Mouse (Mus musculus): ENCODE results near the gene AU040320. TPM values are rescaled to one million over a fixed set of nuclear protein-coding genes. Genes with fewer than 3 reads are reported as not detected.

The AU040320 gene
- polyA plus RNA-seq, 1 experiment from 2014 or later: 21.1 TPM

DNA sequence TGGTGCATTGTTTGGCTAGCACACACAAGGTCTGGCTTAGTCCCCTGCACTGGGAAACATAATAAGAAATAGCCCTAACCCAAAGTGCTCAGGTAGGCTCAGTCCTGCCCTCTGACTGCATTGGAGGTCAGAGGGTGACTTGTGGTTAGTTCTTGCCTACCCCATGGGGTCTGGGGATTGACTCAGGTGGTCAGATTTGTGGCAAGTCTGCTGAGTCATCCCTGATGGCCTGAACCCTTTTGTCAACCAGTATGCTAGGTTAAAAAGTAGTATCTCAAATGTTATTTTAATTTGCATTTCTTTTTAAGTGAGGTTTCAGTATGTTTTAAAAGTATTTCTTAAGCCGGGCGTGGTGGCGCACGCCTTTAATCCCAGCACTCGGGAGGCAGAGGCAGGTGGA, 77.8 kb downstream of the AU040320 start:
- H3K4me2 ChIP-seq (ENCODE audit: low read depth, low read length): no peak overlapping the region
- H3K27me3 ChIP-seq (ENCODE audit: control insufficient read depth, insufficient read depth, low read length): no peaks in the 10 kb centered on the region
- no peak overlapping the region for H3K9ac ChIP-seq (ENCODE audit: low read length)
- no peaks in the 10 kb centered on the region for H3K9me3 ChIP-seq (replicated peaks; ENCODE audit: control insufficient read depth, low read length)
- no peak for ATAC-seq (replicated peaks; ENCODE audit: extremely low read depth, insufficient read depth, low FRiP score)
- H3K36me3 ChIP-seq (ENCODE audit: control insufficient read depth, insufficient read depth): peaks cover 18% of the 10 kb centered on the region
- no peak overlapping the region for H3K4me3 ChIP-seq (ENCODE audit: low read length)
- WGBS: 96% methylated on average over 5 of the region's 5 CpGs
- H3K4me1 ChIP-seq (ENCODE audit: control insufficient read depth, insufficient read depth, low read length): peaks cover 8% of the 10 kb centered on the region
- H3K27ac ChIP-seq (ENCODE audit: low read length): no peak overlapping the region

DNA sequence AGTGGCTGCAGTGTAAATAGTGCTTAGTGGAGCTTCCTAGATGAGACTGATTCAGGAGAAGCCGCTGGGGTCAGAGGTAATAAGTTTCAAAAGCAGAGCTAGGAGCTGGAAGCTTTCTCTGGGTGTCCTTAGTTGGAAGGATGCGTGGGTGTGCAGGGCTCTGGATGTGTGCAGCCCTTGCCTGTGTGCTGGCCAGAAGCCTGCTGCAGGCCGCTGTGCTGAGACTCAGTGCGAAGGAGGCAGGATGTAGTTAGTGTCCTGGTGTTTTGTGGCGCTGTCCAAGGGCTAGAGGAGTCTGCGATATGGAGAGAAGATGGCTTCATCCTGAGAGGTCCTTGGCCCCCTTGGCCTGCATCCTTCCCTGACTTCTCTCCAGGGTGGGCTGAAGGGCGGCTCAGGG, 85.5 kb downstream of the AU040320 start:
- peaks cover 19% of the 10 kb centered on the region for H3K36me3 ChIP-seq (ENCODE audit: control insufficient read depth, insufficient read depth)
- no peak overlapping the region for H3K4me2 ChIP-seq (ENCODE audit: low read depth, low read length)
- H3K9me3 ChIP-seq (replicated peaks; ENCODE audit: control insufficient read depth, low read length): no peaks in the 10 kb centered on the region
- H3K9ac ChIP-seq (ENCODE audit: low read length): no peak overlapping the region
- no peak; the same call in 1 of the 2 replicates for ATAC-seq (replicated peaks; ENCODE audit: extremely low read depth, insufficient read depth, low FRiP score)
- H3K27me3 ChIP-seq (ENCODE audit: control insufficient read depth, insufficient read depth, low read length): no peaks in the 10 kb centered on the region
- no peak overlapping the region; the same call in 1 of the 2 replicates for H3K27ac ChIP-seq (ENCODE audit: low read length)
- H3K4me1 ChIP-seq (ENCODE audit: control insufficient read depth, insufficient read depth, low read length): peaks cover 5% of the 10 kb centered on the region; the same call in 1 of the 2 replicates
- no peak overlapping the region for H3K4me3 ChIP-seq (ENCODE audit: low read length)
- 69% methylated on average over 7 of the region's 7 CpGs for WGBS

DNA sequence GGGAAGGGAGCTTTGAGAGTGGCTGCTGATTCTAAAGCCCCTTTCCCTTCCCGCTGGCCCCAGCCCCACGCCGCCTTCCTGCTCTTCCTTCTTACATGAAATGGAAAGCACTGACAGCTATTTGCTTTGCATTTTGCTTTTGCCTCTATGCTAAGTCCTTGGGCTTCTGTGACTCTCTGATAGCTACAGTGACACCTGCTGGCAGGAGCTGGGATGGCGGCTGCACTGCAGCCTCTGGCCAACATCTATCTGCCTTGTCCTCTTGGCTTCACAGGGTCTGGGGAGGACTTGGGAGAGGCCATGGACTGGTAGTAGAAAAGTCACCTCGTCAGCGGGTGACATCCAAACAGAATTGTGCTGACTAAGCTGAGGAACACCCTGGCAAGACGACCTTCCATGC, 86.5 kb downstream of the AU040320 start:
- Histone ChIP-seq H3K27me3 (ENCODE audit: control insufficient read depth, insufficient read depth, low read length) (no peaks in the 10 kb centered on the region), H3K9ac (ENCODE audit: low read length) (no peak overlapping the region), H3K4me3 (ENCODE audit: low read length) (no peak overlapping the region), H3K4me2 (ENCODE audit: low read depth, low read length) (no peak overlapping the region), H3K9me3 (replicated peaks; ENCODE audit: control insufficient read depth, low read length) (no peaks in the 10 kb centered on the region), H3K36me3 (ENCODE audit: control insufficient read depth, insufficient read depth) (peaks cover 19% of the 10 kb centered on the region), H3K27ac (ENCODE audit: low read length) (no peak overlapping the region), H3K4me1 (ENCODE audit: control insufficient read depth, insufficient read depth, low read length) (peaks cover 5% of the 10 kb centered on the region; the same call in 1 of the 2 replicates)
- 12% methylated on average over 7 of the region's 7 CpGs for WGBS
- no peak for ATAC-seq (replicated peaks; ENCODE audit: extremely low read depth, insufficient read depth, low FRiP score)

DNA sequence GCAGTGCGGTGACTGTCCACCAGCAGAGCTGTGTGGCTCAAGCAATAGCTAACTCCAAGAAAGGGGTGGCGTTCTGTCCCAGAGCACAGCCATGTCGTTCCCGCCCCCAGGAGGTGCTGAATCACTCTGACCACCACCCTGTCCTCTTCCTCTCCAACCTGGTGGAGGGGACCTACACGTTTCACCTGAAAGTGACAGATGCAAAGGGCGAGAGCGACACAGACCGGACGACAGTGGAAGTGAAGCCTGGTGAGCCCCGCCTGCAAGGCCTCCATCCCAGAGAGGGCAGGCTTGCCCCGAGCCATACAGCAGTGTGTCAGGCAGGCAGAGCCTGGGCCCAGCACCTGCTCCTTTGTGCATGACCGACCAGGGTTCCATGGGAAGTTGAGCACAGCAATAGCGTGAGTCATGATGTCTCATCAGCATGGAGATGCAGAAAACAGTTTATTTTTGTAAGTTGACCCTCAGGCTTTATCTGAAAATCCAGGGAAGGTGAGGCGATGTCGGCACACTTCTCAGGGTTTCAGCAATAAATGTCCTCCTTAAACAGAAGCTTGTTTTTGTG, 87.7 kb downstream of the AU040320 start:
- Histone ChIP-seq H3K27ac (ENCODE audit: low read length) (no peak overlapping the region), H3K9ac (ENCODE audit: low read length) (no peak overlapping the region), H3K4me3 (ENCODE audit: low read length) (no peak overlapping the region), H3K9me3 (replicated peaks; ENCODE audit: control insufficient read depth, low read length) (no peaks in the 10 kb centered on the region), H3K4me1 (ENCODE audit: control insufficient read depth, insufficient read depth, low read length) (peaks cover 5% of the 10 kb centered on the region; the same call in 1 of the 2 replicates), H3K27me3 (ENCODE audit: control insufficient read depth, insufficient read depth, low read length) (no peaks in the 10 kb centered on the region), H3K36me3 (ENCODE audit: control insufficient read depth, insufficient read depth) (peaks cover 12% of the 10 kb centered on the region), H3K4me2 (ENCODE audit: low read depth, low read length) (no peak overlapping the region)
- 89% methylated on average over 15 of the region's 15 CpGs for WGBS
- no peak for ATAC-seq (replicated peaks; ENCODE audit: extremely low read depth, insufficient read depth, low FRiP score)

DNA sequence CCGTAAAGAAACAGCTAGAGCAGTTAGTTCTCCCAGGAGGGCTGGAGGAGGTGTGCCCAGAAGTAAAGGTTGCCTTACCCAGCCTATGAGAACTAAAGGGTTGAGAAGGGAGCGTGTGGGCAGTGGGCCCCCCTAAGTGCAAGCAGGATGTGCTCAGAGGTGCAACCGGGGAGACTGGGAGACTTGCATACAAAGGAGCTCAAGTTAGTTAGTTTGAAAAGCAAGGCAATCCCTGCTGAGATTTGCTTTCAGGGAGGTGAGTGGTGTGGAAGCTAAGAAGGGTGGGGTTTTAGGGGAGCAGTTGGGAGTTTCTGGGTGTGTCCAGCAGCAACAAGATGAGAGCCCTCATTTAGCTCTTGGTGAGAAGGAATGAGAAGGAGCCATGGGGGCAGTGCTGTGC, 89.6 kb downstream of the AU040320 start:
- no peak overlapping the region for H3K27ac ChIP-seq (ENCODE audit: low read length)
- 61% methylated on average over 3 of the region's 3 CpGs for WGBS
- H3K36me3 ChIP-seq (ENCODE audit: control insufficient read depth, insufficient read depth): peaks cover 9% of the 10 kb centered on the region
- H3K4me2 ChIP-seq (ENCODE audit: low read depth, low read length): no peak overlapping the region
- H3K4me3 ChIP-seq (ENCODE audit: low read length): no peak overlapping the region
- no peaks in the 10 kb centered on the region for H3K9me3 ChIP-seq (replicated peaks; ENCODE audit: control insufficient read depth, low read length)
- no peaks in the 10 kb centered on the region for H3K4me1 ChIP-seq (ENCODE audit: control insufficient read depth, insufficient read depth, low read length)
- no peak overlapping the region for H3K9ac ChIP-seq (ENCODE audit: low read length)
- H3K27me3 ChIP-seq (ENCODE audit: control insufficient read depth, insufficient read depth, low read length): no peaks in the 10 kb centered on the region
- ATAC-seq (replicated peaks; ENCODE audit: extremely low read depth, insufficient read depth, low FRiP score): no peak

DNA sequence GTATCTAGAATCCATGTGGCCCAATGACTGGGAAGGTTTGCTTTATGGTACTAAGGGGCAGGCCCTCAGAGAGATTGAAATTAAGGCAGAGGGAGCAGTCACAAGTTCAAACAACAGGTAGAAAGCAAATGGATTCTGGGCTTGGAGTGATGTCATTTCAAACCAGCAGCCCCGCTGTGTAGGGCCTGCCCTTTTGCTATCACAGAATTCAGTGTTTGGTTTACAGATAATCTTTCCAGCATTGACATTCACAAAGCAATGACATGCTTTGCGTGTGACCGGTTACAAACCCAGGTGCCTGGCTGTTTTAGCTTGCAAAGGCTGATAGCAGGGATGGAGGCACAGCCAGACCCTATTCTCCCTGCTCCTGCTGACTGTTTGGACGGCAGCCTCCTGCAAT, 92.3 kb downstream of the AU040320 start:
- no peak for ATAC-seq (replicated peaks; ENCODE audit: extremely low read depth, insufficient read depth, low FRiP score)
- no peaks in the 10 kb centered on the region for H3K27me3 ChIP-seq (ENCODE audit: control insufficient read depth, insufficient read depth, low read length)
- peaks cover 4% of the 10 kb centered on the region; the same call in 1 of the 2 replicates for H3K4me1 ChIP-seq (ENCODE audit: control insufficient read depth, insufficient read depth, low read length)
- H3K36me3 ChIP-seq (ENCODE audit: control insufficient read depth, insufficient read depth): peaks cover 9% of the 10 kb centered on the region
- H3K9me3 ChIP-seq (replicated peaks; ENCODE audit: control insufficient read depth, low read length): no peaks in the 10 kb centered on the region
- H3K4me2 ChIP-seq (ENCODE audit: low read depth, low read length): no peak overlapping the region
- H3K4me3 ChIP-seq (ENCODE audit: low read length): no peak overlapping the region
- WGBS: 55% methylated on average over 4 of the region's 4 CpGs
- H3K9ac ChIP-seq (ENCODE audit: low read length): no peak overlapping the region
- no peak overlapping the region for H3K27ac ChIP-seq (ENCODE audit: low read length)

DNA sequence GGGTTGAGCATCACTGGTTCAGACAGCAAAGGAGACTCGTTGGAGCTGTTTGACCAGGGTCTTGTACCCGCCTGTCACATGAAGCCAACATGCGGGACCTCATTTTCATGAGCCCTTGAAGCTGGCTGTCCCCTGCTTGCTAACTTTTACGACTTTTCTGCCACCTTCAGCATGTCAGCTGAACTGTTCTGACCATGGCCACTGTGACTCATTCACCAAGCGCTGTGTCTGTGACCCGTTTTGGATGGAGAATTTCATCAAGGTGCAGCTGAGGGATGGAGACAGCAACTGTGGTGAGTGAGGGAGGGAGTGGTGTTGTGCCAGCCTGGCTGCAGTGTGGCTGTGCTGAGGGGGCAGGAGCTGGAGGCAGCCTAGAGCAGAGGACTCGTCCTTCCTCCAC, 93.6 kb downstream of the AU040320 start:
- no peak overlapping the region for H3K4me2 ChIP-seq (ENCODE audit: low read depth, low read length)
- H3K27me3 ChIP-seq (ENCODE audit: control insufficient read depth, insufficient read depth, low read length): no peaks in the 10 kb centered on the region
- 64% methylated on average over 7 of the region's 7 CpGs for WGBS
- no peak overlapping the region for H3K4me3 ChIP-seq (ENCODE audit: low read length)
- H3K36me3 ChIP-seq (ENCODE audit: control insufficient read depth, insufficient read depth): peaks cover 4% of the 10 kb centered on the region
- no peak overlapping the region for H3K9ac ChIP-seq (ENCODE audit: low read length)
- H3K27ac ChIP-seq (ENCODE audit: low read length): no peak overlapping the region
- no peaks in the 10 kb centered on the region for H3K9me3 ChIP-seq (replicated peaks; ENCODE audit: control insufficient read depth, low read length)
- ATAC-seq (replicated peaks; ENCODE audit: extremely low read depth, insufficient read depth, low FRiP score): no peak
- peaks cover 5% of the 10 kb centered on the region; the same call in 1 of the 2 replicates for H3K4me1 ChIP-seq (ENCODE audit: control insufficient read depth, insufficient read depth, low read length)

DNA sequence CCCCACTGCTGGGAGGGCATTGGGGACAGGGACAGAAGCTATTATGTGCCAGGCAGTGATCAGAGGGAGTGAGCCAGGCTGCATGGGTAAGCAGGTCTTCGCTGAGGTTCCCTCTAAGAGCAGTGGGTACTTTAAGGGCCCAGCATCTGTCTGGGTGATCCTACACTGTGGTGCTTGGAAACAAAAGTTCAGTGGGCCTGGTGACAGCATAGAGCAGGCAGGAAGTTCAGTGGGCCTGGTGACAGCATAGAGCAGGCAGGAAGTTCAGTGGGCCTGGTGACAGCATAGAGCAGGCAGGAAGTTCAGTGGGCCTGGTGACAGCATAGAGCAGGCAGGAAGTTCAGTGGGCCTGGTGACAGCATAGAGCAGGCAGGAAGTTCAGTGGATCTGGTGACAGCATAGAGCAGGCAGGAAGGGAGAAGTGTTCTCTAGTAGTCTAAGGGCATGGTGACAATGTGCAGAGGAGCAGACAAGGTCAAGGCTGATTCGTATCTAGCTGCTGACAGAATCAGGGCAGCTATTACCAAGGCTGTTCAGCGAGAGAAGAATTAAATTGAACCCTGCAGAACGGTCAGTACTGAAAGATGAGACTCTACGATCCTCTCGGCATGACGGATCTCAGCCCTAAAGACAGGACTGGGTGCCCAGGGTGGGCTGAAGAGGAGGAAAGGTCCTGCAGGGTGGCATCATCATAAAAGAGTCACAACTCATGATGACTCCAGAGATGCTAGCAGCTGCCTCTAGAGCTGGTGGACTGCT, 96.9 kb downstream of the AU040320 start:
- Histone ChIP-seq H3K4me2 (ENCODE audit: low read depth, low read length) (no peak overlapping the region), H3K9ac (ENCODE audit: low read length) (no peak overlapping the region), H3K36me3 (ENCODE audit: control insufficient read depth, insufficient read depth) (peaks cover 3% of the 10 kb centered on the region; the same call in 1 of the 2 replicates), H3K4me3 (ENCODE audit: low read length) (no peak overlapping the region), H3K4me1 (ENCODE audit: control insufficient read depth, insufficient read depth, low read length) (peaks cover 5% of the 10 kb centered on the region; the same call in 1 of the 2 replicates), H3K27ac (ENCODE audit: low read length) (peak overlapping the region; percentile 70), H3K27me3 (ENCODE audit: control insufficient read depth, insufficient read depth, low read length) (no peaks in the 10 kb centered on the region), H3K9me3 (replicated peaks; ENCODE audit: control insufficient read depth, low read length) (no peaks in the 10 kb centered on the region)
- no peak for ATAC-seq (replicated peaks; ENCODE audit: extremely low read depth, insufficient read depth, low FRiP score)
- 46% methylated on average over 7 of the region's 7 CpGs for WGBS

DNA sequence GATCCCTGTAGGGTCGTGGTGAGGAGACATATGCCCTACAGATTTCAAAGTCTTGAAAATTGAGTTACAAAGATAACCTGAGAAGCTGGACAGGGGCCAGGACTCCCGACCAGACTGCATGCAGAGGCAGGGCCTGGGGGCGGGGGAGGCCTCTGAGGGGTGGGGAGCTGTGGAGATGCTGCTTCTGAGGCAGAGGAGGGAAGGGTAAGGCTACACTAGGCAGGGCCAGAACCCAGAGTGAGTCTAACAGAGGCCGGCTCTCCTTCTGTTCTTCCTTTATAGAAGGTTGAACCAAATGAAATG, 97.4 kb downstream of the AU040320 start:
- Histone ChIP-seq H3K9ac (ENCODE audit: low read length) (no peak overlapping the region), H3K4me1 (ENCODE audit: control insufficient read depth, insufficient read depth, low read length) (peaks cover 5% of the 10 kb centered on the region; the same call in 1 of the 2 replicates), H3K27me3 (ENCODE audit: control insufficient read depth, insufficient read depth, low read length) (no peaks in the 10 kb centered on the region), H3K9me3 (replicated peaks; ENCODE audit: control insufficient read depth, low read length) (no peaks in the 10 kb centered on the region), H3K36me3 (ENCODE audit: control insufficient read depth, insufficient read depth) (peaks cover 3% of the 10 kb centered on the region; the same call in 1 of the 2 replicates), H3K27ac (ENCODE audit: low read length) (peak overlapping the region; percentile 49; the same call in 1 of the 2 replicates), H3K4me2 (ENCODE audit: low read depth, low read length) (no peak overlapping the region), H3K4me3 (ENCODE audit: low read length) (no peak overlapping the region)
- WGBS: 33% methylated on average over 4 of the region's 4 CpGs
- ATAC-seq (replicated peaks; ENCODE audit: extremely low read depth, insufficient read depth, low FRiP score): no peak; the same call in 1 of the 2 replicates

Data from heart, embryonic 16.5 days (tissue).